Mouse (Mus musculus): Measurements from ENCODE around the gene Sorbs1.
A peak's percentile ranks its signal among the peaks of the same experiment; 100 is the strongest.

DNA sequence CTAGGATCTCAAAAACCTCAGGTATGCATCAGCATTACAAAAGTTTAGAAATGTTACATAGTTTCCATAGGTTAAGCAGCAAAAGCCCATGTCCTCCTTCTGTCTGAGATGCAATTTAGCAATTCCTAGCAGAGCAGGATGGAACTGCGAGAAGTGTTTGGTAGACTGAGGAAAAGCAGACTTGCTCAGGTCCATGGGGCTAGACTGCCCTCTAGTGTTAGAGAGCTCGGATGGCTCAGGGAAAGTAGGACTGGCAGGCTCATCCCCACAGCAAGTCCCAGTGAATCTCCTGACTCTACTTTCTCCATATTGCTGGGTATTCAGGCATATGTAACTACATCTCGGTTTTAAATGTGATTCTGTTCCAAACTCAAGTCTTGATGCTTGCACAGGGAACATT, 31.3 kb upstream of the Sorbs1 start:
- no peak for TF ChIP-seq POLR2A (IDR thresholded peaks at IDR 0.05; ENCODE audit: low read depth, low read length)
- TF ChIP-seq MAFK (IDR thresholded peaks at IDR 0.05; ENCODE audit: insufficient replicate concordance, low read length) = no peak
- TF ChIP-seq TBP (conservative IDR thresholded peaks at IDR 0.05; ENCODE audit: low read depth, low read length) = no peak
- TF ChIP-seq EP300 (IDR thresholded peaks at IDR 0.05; ENCODE audit: low read length) = no peak
- TF ChIP-seq CTCF (conservative IDR thresholded peaks at IDR 0.05 in 1 of 2, IDR thresholded peaks at IDR 0.05 in 1 of 2; ENCODE audit: low read depth in 2 of 2, low read length in 2 of 2) = peak; percentile 85 to 94
- no peak for TF ChIP-seq GABPA (IDR thresholded peaks at IDR 0.05; ENCODE audit: insufficient replicate concordance, low read depth, low read length)
- TF ChIP-seq ELF1 (IDR thresholded peaks at IDR 0.05; ENCODE audit: low read depth, low read length) = no peak
- TF ChIP-seq ZC3H11A (IDR thresholded peaks at IDR 0.05; ENCODE audit: low read depth, low read length) = peak; percentile 70

Measured in CH12.LX (cell line).